ENCODE assay signal across 9 mouse cellular contexts in the genomic region with DNA sequence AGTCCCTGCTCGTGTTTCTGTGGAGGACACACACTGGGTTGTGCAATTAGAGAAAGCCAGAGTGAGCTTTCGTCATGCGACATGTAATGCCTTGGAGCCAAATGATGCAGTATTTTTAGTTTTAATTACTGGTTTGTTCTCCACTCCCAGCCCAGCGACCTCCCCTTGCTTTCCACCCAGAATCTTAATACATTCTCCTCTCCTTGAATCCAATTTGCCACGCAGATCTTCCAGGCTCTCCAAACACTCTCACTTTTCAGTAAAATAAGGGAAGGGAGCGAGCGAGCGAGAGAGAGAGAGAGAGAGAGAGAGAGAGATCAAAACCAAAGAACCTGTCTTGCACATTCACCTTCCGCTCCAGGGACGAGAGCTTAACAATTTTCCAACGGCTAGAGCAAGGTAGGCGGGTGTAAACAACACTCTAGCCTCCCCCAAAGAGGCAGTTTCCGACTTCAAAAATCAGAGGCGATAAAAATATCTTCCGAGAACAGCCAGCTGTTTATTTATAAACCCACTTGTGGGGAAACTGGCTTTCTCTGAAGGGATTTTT. TPM values are rescaled to one million over a fixed set of nuclear protein-coding genes. Genes with fewer than 3 reads are reported as not detected.
DNase-seq lines count a peak whose midpoint lies in the region; ATAC-seq and TF ChIP-seq lines count a peak whose summit lies in the region.
"Had no signal": no experiment of that assay in that cellular context is flagged by ENCODE, and none has a peak within 500 bp of the region (broad histone marks: within the 10 kb centered on the region; RNA-seq: fewer than 3 reads in every experiment).

No protein-coding gene starts in this region.

- no peaks in the 10 kb centered on the region for H3K27me3 ChIP-seq in heart, embryonic 14.5 days (ENCODE audit: control insufficient read depth, insufficient read depth, low read length)
- no peaks in the 10 kb centered on the region; the same call in 1 of the 2 replicates for H3K27me3 ChIP-seq in heart, embryonic 16.5 days (ENCODE audit: control insufficient read depth, insufficient read depth, low read length)
- no peaks in the 10 kb centered on the region for H3K27me3 ChIP-seq in midbrain, embryonic 11.5 days (ENCODE audit: control insufficient read depth, insufficient read depth, low read length)
- H3K27me3 ChIP-seq: Patski had no signal

- peaks cover 17% of the 10 kb centered on the region in 2 experiments for H3K4me1 ChIP-seq in heart, embryonic 14.5 days (ENCODE audit: control insufficient read depth in 2 of 2, insufficient read depth in 2 of 2, low read length in 2 of 2)
- H3K4me1 ChIP-seq in heart, embryonic 16.5 days (ENCODE audit: control insufficient read depth, insufficient read depth, low read length): peaks cover 17% of the 10 kb centered on the region
- H3K4me1 ChIP-seq in midbrain, embryonic 11.5 days (ENCODE audit: control insufficient read depth, insufficient read depth, low read length): peaks cover 24% of the 10 kb centered on the region

- no peaks in the 10 kb centered on the region for H3K36me3 ChIP-seq in heart, embryonic 14.5 days (ENCODE audit: control insufficient read depth, insufficient read depth, low read length)
- H3K36me3 ChIP-seq in heart, embryonic 16.5 days (ENCODE audit: control insufficient read depth, insufficient read depth): no peaks in the 10 kb centered on the region
- no peaks in the 10 kb centered on the region; the same call in 1 of the 2 replicates for H3K36me3 ChIP-seq in midbrain, embryonic 11.5 days (ENCODE audit: control insufficient read depth, insufficient read depth, low read length)

- no peaks in the 10 kb centered on the region for H3K9me3 ChIP-seq in heart, embryonic 14.5 days (ENCODE audit: control insufficient read depth, low read length)
- H3K9me3 ChIP-seq in heart, embryonic 16.5 days (replicated peaks; ENCODE audit: control insufficient read depth, low read length): no peaks in the 10 kb centered on the region
- no peaks in the 10 kb centered on the region for H3K9me3 ChIP-seq in midbrain, embryonic 11.5 days (ENCODE audit: control insufficient read depth, low read length)

- H3K4me3 ChIP-seq in heart, embryonic 14.5 days (ENCODE audit: control insufficient read depth in 1 of 2, insufficient read depth in 1 of 2, low read depth in 1 of 2, low read length in 2 of 2): peak overlapping the region; percentile 23 to 38; a peak in 3 of 4 replicates
- H3K4me3 ChIP-seq in heart, embryonic 16.5 days (ENCODE audit: low read length): peak overlapping the region; percentile 52
- no peak overlapping the region for H3K4me3 ChIP-seq in midbrain, embryonic 11.5 days (ENCODE audit: low read depth, low read length)

- TF ChIP-seq POLR2A in brain, embryonic 14.5 days (IDR thresholded peaks at IDR 0.05; ENCODE audit: borderline replicate concordance, extremely low read depth, insufficient read depth, insufficient read length, poor library complexity, severe bottlenecking): no peak

- ATAC-seq in heart, embryonic 14.5 days (ENCODE audit: insufficient number of reproducible peaks, insufficient read depth, low FRiP score, low read depth): no peak
- ATAC-seq in heart, embryonic 16.5 days (replicated peaks; ENCODE audit: extremely low read depth, insufficient read depth, low FRiP score): no peak
- ATAC-seq in midbrain, embryonic 11.5 days (ENCODE audit: low FRiP score): no peak

- no peak for TF ChIP-seq CTCF in brain, embryonic 14.5 days (IDR thresholded peaks at IDR 0.05; ENCODE audit: borderline replicate concordance, extremely low read depth, insufficient read depth, insufficient read length)

- intact Hi-C loops in left cerebral cortex, postnatal 14 days (cut with DNase I): loop anchor here (1.0 to 10.0 kb wide), 4 partner anchors 164 to 496 kb away; no protein-coding TSS in a partner anchor

- peak overlapping the region; percentile 61 for H3K9ac ChIP-seq in heart, embryonic 14.5 days (ENCODE audit: low read length)
- H3K9ac ChIP-seq in heart, embryonic 16.5 days (ENCODE audit: low read length): peak overlapping the region; percentile 65
- H3K9ac ChIP-seq in midbrain, embryonic 11.5 days (ENCODE audit: low read length): peak overlapping the region; percentile 61

- DNase-seq in heart, adult 11 months: no peak
- peak; percentile 74 for DNase-seq in brain, embryonic 14.5 days (ENCODE audit: low read depth)
- peak; percentile 37 to 40 for DNase-seq in left cerebral cortex, postnatal 14 days (ENCODE audit: low spot score in 2 of 2)
- DNase-seq in midbrain, embryonic 11.5 days (ENCODE audit: low spot score, missing footprints): no peak
- no peak for DNase-seq in spleen, adult 18-20 months
- no peak for DNase-seq in spleen, adult 12 weeks (ENCODE audit: low spot score)

- WGBS in heart, embryonic 14.5 days: 17% methylated on average over 15 of the region's 15 CpGs
- WGBS in heart, embryonic 16.5 days: 18% methylated on average over 15 of the region's 15 CpGs
- WGBS in midbrain, embryonic 11.5 days: 41% methylated on average over 15 of the region's 15 CpGs

- peak overlapping the region; percentile 76 for H3K4me2 ChIP-seq in heart, embryonic 14.5 days (ENCODE audit: low read length)
- H3K4me2 ChIP-seq in heart, embryonic 16.5 days (ENCODE audit: low read depth, low read length): peak overlapping the region; percentile 80
- peak overlapping the region; percentile 36 for H3K4me2 ChIP-seq in midbrain, embryonic 11.5 days

- peak overlapping the region; percentile 49 to 58; a peak in 3 of 4 replicates for H3K27ac ChIP-seq in heart, embryonic 14.5 days (replicated peaks in 1 of 2; ENCODE audit: control insufficient read depth in 1 of 2, insufficient read depth in 1 of 2, low read depth in 2 of 2, low read length in 2 of 2)
- peak overlapping the region; percentile 72 for H3K27ac ChIP-seq in heart, embryonic 16.5 days (ENCODE audit: low read length)
- H3K27ac ChIP-seq in midbrain, embryonic 11.5 days (ENCODE audit: low read depth, low read length): peak overlapping the region; percentile 89; the same call in 1 of the 2 replicates

RNA-seq across cellular contexts. Expression of gene Mgst2, which starts 40.6 kb away (rescaled TPM):
- polyA plus RNA-seq in heart, embryonic 14.5 days (2014; fragmentation: Nextera tagmentation; extraction: Ambion mirVana): 3.0 and 5.1 TPM in 2 replicates
- polyA plus RNA-seq in brain, embryonic 14.5 days (2012; rRNA removed): 0.19 TPM in 1 of 2 replicates, not detected in the other
- 8.6 and 13.8 TPM in 2 replicates for polyA plus RNA-seq in heart, embryonic 16.5 days (2015; fragmentation: Nextera tagmentation; extraction: Ambion mirVana)
- total RNA-seq in left cerebral cortex, postnatal 14 days (2021): under 1 TPM in 1 of 2 experiments, not detected in 1; 0.82 TPM
- polyA plus RNA-seq in midbrain, embryonic 11.5 days (2014; fragmentation: Nextera tagmentation; extraction: Ambion mirVana): 0.22 TPM in 1 of 2 replicates, not detected in the other

Comparison
In these comparisons a context has a peak if more than half of its experiments do, and no peak if none do; other contexts are left out.
1. DNase-seq: peak in brain, embryonic 14.5 days (single experiment) and left cerebral cortex, postnatal 14 days (2 of 2); none in heart, adult 11 months (single experiment), midbrain, embryonic 11.5 days (single experiment), spleen, adult 18-20 months (0 of 2) and spleen, adult 12 weeks (single experiment).
2. Peak in every context shown above with its lines, with median percentiles within 50 percentile points of each other: H3K27ac ChIP-seq, H3K4me2 ChIP-seq and H3K9ac ChIP-seq.